Mouse (Mus musculus): ENCODE results near the gene Fshr.

DNA sequence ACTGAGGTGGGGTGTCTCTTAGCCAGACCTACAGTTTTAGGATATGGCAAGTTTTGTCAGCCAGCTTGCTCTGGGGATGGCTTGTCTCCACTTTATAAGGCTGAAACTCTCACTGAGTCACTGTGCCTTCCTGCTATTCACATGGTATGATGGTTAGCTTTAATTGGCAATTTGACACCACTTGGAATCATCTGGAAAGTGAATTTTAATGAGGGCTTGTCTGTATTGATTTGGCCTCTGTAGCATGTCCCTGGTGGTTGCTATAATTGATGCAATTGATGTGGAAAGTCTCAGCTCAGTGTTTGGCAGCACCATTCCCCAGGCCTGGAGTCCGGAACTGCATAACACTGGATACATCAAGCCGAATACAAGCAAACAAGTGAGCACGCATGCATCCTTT, 164.4 kb downstream of the Fshr start:
- no peak for TF ChIP-seq CTCF (conservative IDR thresholded peaks at IDR 0.05; ENCODE audit: insufficient read depth, insufficient read length, low read depth, low read length)
- TF ChIP-seq POLR2A (IDR thresholded peaks at IDR 0.05; ENCODE audit: low read depth, low read length) = no peak
